Mouse (Mus musculus) limb, embryonic 14.5 days (tissue): ENCODE results near the gene Acot1. TPM values are rescaled to one million over a fixed set of nuclear protein-coding genes. Genes with fewer than 3 reads are reported as not detected.

Experiments
- ATAC-seq: fragments of 200-750 bp; cut with Nextera tagmentation; 2 replicates; pipeline ENCODE4 v1.8.0; 2017; ENCODE audit warnings: low read depth, moderate number of reproducible peaks, moderate TSS enrichment; ENCODE audit not compliant: low FRiP score
- DNase-seq: peaks from one replicate; pipeline ENCODE4 v3.0.0-alpha.2; 2015; ENCODE audit warnings: low spot score
- H3K27ac ChIP-seq: fragments of 300-500 bp; sonication (generic); replicated peaks from 2 replicates; pipeline ENCODE4 v1.5.1; 2014; ENCODE audit warnings: low read depth, mild to moderate bottlenecking, low read length, moderate library complexity, mixed read lengths
- H3K27me3 ChIP-seq: fragments of 300-500 bp; sonication (generic); 2 replicates; pipeline ENCODE4 v1.6.1; 2014; ENCODE audit warnings: low read length, mixed read lengths; ENCODE audit not compliant: control insufficient read depth, insufficient read depth
- H3K36me3 ChIP-seq: fragments of 300-500 bp; sonication (generic); 2 replicates; pipeline ENCODE4 v1.6.1; 2014; ENCODE audit warnings: mild to moderate bottlenecking, low read length, moderate library complexity, mixed read lengths; ENCODE audit not compliant: control insufficient read depth, insufficient read depth
- H3K4me1 ChIP-seq: fragments of 300-500 bp; sonication (generic); 2 replicates; pipeline ENCODE4 v1.6.1; 2014; ENCODE audit warnings: antibody characterized with exemption, low read length, mixed read lengths; ENCODE audit not compliant: control insufficient read depth, insufficient read depth
- H3K4me2 ChIP-seq: fragments of 300-500 bp; sonication (generic); replicated peaks from 2 replicates; pipeline ENCODE4 v1.6.1; 2014; ENCODE audit warnings: low read depth, mild to moderate bottlenecking, low read length, moderate library complexity; ENCODE audit not compliant: severe bottlenecking
- H3K4me3 ChIP-seq: fragments of 300-500 bp; sonication (generic); replicated peaks from 2 replicates; pipeline ENCODE4 v1.5.1; 2014; ENCODE audit warnings: low read length
- H3K9ac ChIP-seq: fragments of 300-500 bp; sonication (generic); 2 replicates; pipeline ENCODE4 v1.6.1; 2014; ENCODE audit warnings: mild to moderate bottlenecking, low read depth, low read length, moderate library complexity; ENCODE audit not compliant: severe bottlenecking
- H3K9me3 ChIP-seq: fragments of 300-500 bp; sonication (generic); 2 replicates; pipeline ENCODE4 v1.6.1; 2016; ENCODE audit warnings: low read length; ENCODE audit not compliant: control insufficient read depth
- POLR2A ChIP-seq: fragments of 200-500 bp; IDR thresholded peaks from 2 replicates; pipeline ENCODE4 v1.8.0; 2012; ENCODE audit warnings: inconsistent platforms, mild to moderate bottlenecking, moderate library complexity, borderline replicate concordance; ENCODE audit not compliant: insufficient read depth, insufficient read length; ENCODE audit errors: extremely low read depth
- WGBS: fragments of 180-500 bp; shearing (Covaris S2); extraction: QIAGEN DNeasy Blood & Tissue Kit; methylation state at CpG from one replicate; pipeline ENCODE4 v1.1.7; 2014; 5-methylcytosine and 5-hydroxymethylcytosine counted together
- polyA plus RNA-seq, 2 experiments: library from polyadenylated mRNA; depleted of rRNA in 1 of 2; stranded (reverse) in 1 of 2; unstranded in 1 of 2; fragments of >200 nt; fragmentation: Nextera tagmentation in 1 of 2; extraction: Ambion mirVana in 1 of 2; gene quantifications; 2 replicates each; pipeline versions ENCODE4 v1.2.1 to v1.2.3; 2012 to 2014

Acot1 gene
- polyA plus RNA-seq, 2 experiments: 30.7 to 56.5 TPM

GRCm38 (mm10) chr12:84063833-84064232 lies 54.5 kb downstream of the Acot1 start:
- no peak overlapping the region for H3K27ac ChIP-seq
- DNase-seq (no peak), ATAC-seq (no peak)
- H3K4me1 ChIP-seq: no peaks in the 10 kb centered on the region
- no peak overlapping the region for H3K4me3 ChIP-seq
- no peak overlapping the region for H3K4me2 ChIP-seq
- 80% methylated on average over 2 of the region's 2 CpGs for WGBS
- no peaks in the 10 kb centered on the region for H3K36me3 ChIP-seq
- H3K9me3 ChIP-seq: no peaks in the 10 kb centered on the region; the same call in 1 of the 2 replicates
- no peak for TF ChIP-seq POLR2A
- H3K9ac ChIP-seq: no peak overlapping the region
- H3K27me3 ChIP-seq: peaks cover 7% of the 10 kb centered on the region; the same call in 1 of the 2 replicates

GRCm38 (mm10) chr12:84064621-84065020 lies 55.3 kb downstream of the Acot1 start:
- ATAC-seq: no peak
- WGBS: 79% methylated on average over 8 of the region's 8 CpGs

GRCm38 (mm10) chr12:84067752-84068151 lies 58.5 kb downstream of the Acot1 start:
- no peak for TF ChIP-seq POLR2A
- peaks cover 22% of the 10 kb centered on the region; the same call in 1 of the 2 replicates for H3K27me3 ChIP-seq
- ATAC-seq (no peak), DNase-seq (no peak)
- no peak overlapping the region for H3K4me2 ChIP-seq
- H3K9me3 ChIP-seq: no peaks in the 10 kb centered on the region; the same call in 1 of the 2 replicates
- H3K4me3 ChIP-seq: no peak overlapping the region
- H3K9ac ChIP-seq: no peak overlapping the region
- H3K4me1 ChIP-seq: no peaks in the 10 kb centered on the region
- 76% methylated on average over 4 of the region's 4 CpGs for WGBS
- no peak overlapping the region for H3K27ac ChIP-seq
- no peaks in the 10 kb centered on the region for H3K36me3 ChIP-seq

More at GRCm38 (mm10) chr12:84064621-84065020, 55.3 kb downstream of the Acot1 start:
- DNase-seq: no peak
- Histone ChIP-seq H3K4me3 (no peak overlapping the region), H3K9me3 (no peaks in the 10 kb centered on the region; the same call in 1 of the 2 replicates), H3K27me3 (peaks cover 10% of the 10 kb centered on the region; the same call in 1 of the 2 replicates), H3K27ac (no peak overlapping the region), H3K4me1 (no peaks in the 10 kb centered on the region), H3K9ac (no peak overlapping the region), H3K36me3 (no peaks in the 10 kb centered on the region), H3K4me2 (no peak overlapping the region)
- TF ChIP-seq POLR2A: no peak

Other genes starting within 250 kb of the Acot1 start
- 5.2 and 5.9 TPM in 2 replicates for gene Papln, start 245.9 kb upstream of the Acot1 start, polyA plus RNA-seq (2012; rRNA removed)
- gene Papln, start 245.9 kb upstream of the Acot1 start, polyA plus RNA-seq (2014; fragmentation: Nextera tagmentation; extraction: Ambion mirVana): 2.0 and 2.6 TPM in 2 replicates
- gene Numb, start 87.6 kb upstream of the Acot1 start, polyA plus RNA-seq (2012; rRNA removed): 53.8 and 72.4 TPM in 2 replicates
- 31.3 and 33.2 TPM in 2 replicates for gene Numb, start 87.6 kb upstream of the Acot1 start, polyA plus RNA-seq (2014; fragmentation: Nextera tagmentation; extraction: Ambion mirVana)
- 15.8 and 18.4 TPM in 2 replicates for gene Riox1, start 58.9 kb upstream of the Acot1 start, polyA plus RNA-seq (2012; rRNA removed)
- gene Riox1, start 58.9 kb upstream of the Acot1 start, polyA plus RNA-seq (2014; fragmentation: Nextera tagmentation; extraction: Ambion mirVana): 13.1 and 13.9 TPM in 2 replicates
- gene Heatr4, start 24.6 kb upstream of the Acot1 start, polyA plus RNA-seq (2012; rRNA removed): 0.03 TPM in 1 of 2 replicates, not detected in the other
- not detected in 2 replicates for gene Heatr4, start 24.6 kb upstream of the Acot1 start, polyA plus RNA-seq (2014; fragmentation: Nextera tagmentation; extraction: Ambion mirVana)
- gene Acot2, start 21.6 kb upstream of the Acot1 start, polyA plus RNA-seq (2012; rRNA removed): 6.8 and 7.1 TPM in 2 replicates
- 15.6 TPM in 2 replicates for gene Acot2, start 21.6 kb upstream of the Acot1 start, polyA plus RNA-seq (2014; fragmentation: Nextera tagmentation; extraction: Ambion mirVana)
- gene Acot4, start 28.9 kb downstream of the Acot1 start, polyA plus RNA-seq (2012; rRNA removed): 0.23 TPM in 2 replicates
- 0.11 and 0.41 TPM in 2 replicates for gene Acot4, start 28.9 kb downstream of the Acot1 start, polyA plus RNA-seq (2014; fragmentation: Nextera tagmentation; extraction: Ambion mirVana)
- not detected in 2 replicates for gene Gm49366, start 29.4 kb downstream of the Acot1 start, polyA plus RNA-seq (2012; rRNA removed)
- not detected in 2 replicates for gene Gm49366, start 29.4 kb downstream of the Acot1 start, polyA plus RNA-seq (2014; fragmentation: Nextera tagmentation; extraction: Ambion mirVana)
- 0.01 and 0.04 TPM in 2 replicates for gene Acot3, start 42.7 kb downstream of the Acot1 start, polyA plus RNA-seq (2012; rRNA removed)
- gene Acot3, start 42.7 kb downstream of the Acot1 start, polyA plus RNA-seq (2014; fragmentation: Nextera tagmentation; extraction: Ambion mirVana): not detected in 2 replicates
- gene Acot5, start 59.8 kb downstream of the Acot1 start, polyA plus RNA-seq (2012; rRNA removed): 0.10 and 0.13 TPM in 2 replicates
- gene Acot5, start 59.8 kb downstream of the Acot1 start, polyA plus RNA-seq (2014; fragmentation: Nextera tagmentation; extraction: Ambion mirVana): not detected in 2 replicates
- 4.0 and 4.4 TPM in 2 replicates for gene Acot6, start 91.2 kb downstream of the Acot1 start, polyA plus RNA-seq (2012; rRNA removed)
- 1.4 and 2.2 TPM in 2 replicates for gene Acot6, start 91.2 kb downstream of the Acot1 start, polyA plus RNA-seq (2014; fragmentation: Nextera tagmentation; extraction: Ambion mirVana)
- 15.1 and 17.0 TPM in 2 replicates for gene Dnal1, start 104.9 kb downstream of the Acot1 start, polyA plus RNA-seq (2012; rRNA removed)
- 5.9 and 6.4 TPM in 2 replicates for gene Dnal1, start 104.9 kb downstream of the Acot1 start, polyA plus RNA-seq (2014; fragmentation: Nextera tagmentation; extraction: Ambion mirVana)
- 0.24 and 0.39 TPM in 2 replicates for gene Pnma1, start 139.0 kb downstream of the Acot1 start, polyA plus RNA-seq (2012; rRNA removed)
- 0.55 and 0.83 TPM in 2 replicates for gene Pnma1, start 139.0 kb downstream of the Acot1 start, polyA plus RNA-seq (2014; fragmentation: Nextera tagmentation; extraction: Ambion mirVana)
- gene Elmsan1, start 209.4 kb downstream of the Acot1 start, polyA plus RNA-seq (2012; rRNA removed): 14.4 and 18.1 TPM in 2 replicates
- gene Elmsan1, start 209.4 kb downstream of the Acot1 start, polyA plus RNA-seq (2014; fragmentation: Nextera tagmentation; extraction: Ambion mirVana): 10.5 and 11.8 TPM in 2 replicates